Mouse (Mus musculus) layer of hippocampus, postnatal 36 days (tissue): Measurements from ENCODE around the gene Prmt9. TPM values are rescaled to one million over a fixed set of nuclear protein-coding genes. Genes with fewer than 3 reads are reported as not detected.

Experiments
- DNase-seq, 2 experiments: peaks; one replicate each; pipeline ENCODE4 v3.0.0; 2022
- total RNA-seq, 2 experiments: library from RNA; stranded (reverse); gene quantifications; 2 replicates each; pipeline ENCODE4 v1.2.3; 2021

Prmt9 gene
- 10 to 100 TPM; 19.3 to 19.9 TPM for total RNA-seq

DNA sequence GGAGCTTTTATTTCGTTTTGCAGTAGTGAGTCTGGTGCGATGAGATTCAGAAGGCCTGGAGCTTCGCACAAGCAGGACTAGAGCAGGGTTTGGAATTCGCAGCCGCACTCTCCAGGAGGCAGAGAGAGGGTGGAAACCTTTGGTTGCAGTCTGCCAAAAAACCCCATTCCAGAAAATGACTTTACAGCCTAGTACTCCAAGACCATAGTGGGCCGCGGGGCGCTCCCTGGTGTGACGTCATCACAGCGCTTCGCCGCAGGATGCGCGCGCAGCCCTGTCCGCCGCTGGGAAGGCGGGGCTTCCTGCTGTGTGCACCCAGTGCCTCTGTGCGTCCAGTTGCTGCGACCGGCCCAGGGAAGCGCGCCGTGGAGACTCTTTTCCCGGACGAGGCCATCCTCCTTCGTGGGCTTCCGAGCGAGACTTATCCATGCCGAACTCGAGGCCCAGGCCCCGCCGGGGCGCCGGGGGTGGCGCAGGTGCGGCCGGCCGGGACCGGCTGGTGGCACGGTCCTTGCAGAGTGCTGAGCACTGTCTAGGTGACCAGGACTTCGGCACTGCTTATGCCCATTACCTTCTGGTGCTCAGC, at the start of gene Prmt9:
Gene Prmt9, plus strand, starts transcription at position 277 of the 586 bp plus-strand sequence.
- peak; percentile 91 for DNase-seq

DNA sequence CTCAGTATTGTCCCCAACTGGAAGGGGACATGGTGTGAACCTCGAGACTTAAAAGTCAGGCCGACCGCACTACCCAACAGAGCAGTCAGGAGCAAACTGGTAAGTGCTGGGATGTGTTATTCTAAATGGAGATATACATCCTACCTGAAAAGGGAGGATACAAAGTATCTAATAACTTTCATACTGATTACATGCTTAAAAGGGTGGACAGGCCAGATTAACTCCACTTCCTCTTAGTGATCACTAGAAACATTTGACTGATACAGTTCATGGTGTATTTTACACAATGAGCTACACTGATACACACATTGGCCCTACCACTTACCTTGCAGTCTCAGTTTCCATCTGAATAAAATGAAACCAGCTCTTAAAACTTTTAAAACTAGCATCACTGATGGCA, 48.9 kb upstream of the Prmt9 start:
- DNase-seq: no peak

DNA sequence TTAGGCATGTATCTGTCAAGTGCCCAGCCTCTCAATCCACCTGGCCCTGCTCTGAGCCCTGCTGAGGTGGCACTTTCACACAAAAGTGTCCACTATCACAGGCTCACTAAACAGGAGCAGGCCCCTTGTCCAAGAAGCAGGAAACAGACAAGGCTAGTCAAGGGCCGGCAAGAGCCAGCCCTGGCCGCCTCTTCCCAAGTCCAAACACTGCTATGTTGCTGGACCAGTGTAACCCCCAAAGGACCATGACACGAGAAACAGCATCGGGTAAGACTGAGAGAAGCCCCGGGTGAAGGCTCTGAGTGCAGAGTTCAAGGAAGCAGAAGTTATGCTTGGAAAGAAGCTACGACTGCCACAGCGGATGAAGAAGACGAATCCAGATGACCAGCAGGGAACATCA, 48.1 kb upstream of the Prmt9 start:
- DNase-seq: no peak

DNA sequence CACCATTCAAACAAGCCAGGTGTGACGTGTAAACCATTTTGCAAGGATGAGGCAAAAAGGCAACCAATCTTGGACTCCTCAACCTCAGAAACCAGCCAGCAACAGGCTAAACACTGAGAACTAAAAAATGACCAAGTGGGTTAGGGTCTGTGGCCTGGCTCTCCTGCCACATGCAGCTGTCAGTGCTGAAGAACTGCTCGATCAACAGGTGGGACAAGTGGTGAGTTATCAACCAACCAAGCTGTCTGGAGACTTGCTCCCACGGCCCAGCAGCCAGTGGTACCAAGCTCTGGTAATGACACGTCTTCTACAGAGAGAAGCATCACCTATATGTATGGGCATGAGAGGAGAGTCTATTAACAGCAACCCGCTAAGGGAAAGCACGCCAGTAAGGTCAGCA, 46.6 kb upstream of the Prmt9 start:
- DNase-seq: no peak

GRCm38 (mm10) chr8:77506539-77506938, 42.7 kb upstream of the Prmt9 start:
- no peak for DNase-seq

GRCm38 (mm10) chr8:77507510-77508035, 41.6 kb upstream of the Prmt9 start:
- no peak for DNase-seq

DNA sequence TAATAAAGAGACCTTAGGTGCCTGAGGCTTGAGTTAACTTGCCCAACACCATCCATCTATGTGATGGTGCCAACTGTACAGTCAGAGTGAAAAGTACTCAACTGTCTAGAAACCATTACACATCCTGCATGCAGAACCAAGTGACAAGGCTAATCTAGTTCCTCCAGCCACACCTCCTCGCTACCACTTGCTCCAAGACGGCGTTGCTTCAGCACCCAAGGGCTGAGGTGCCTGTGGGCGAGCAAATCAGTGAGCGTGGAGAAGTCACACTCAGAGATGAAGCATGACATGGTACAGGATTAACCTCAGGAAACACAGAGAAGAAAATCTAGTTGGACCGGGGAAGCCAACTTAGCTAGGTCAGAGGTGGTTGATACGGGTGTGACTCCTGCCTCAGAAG, 40.2 kb upstream of the Prmt9 start:
- DNase-seq: no peak

- DNase-seq: no peak
Measured at GRCm38 (mm10) chr8:77510426-77510825, 38.8 kb upstream of the Prmt9 start.

- no peak for DNase-seq
Measured at GRCm38 (mm10) chr8:77511750-77512493, 37.3 kb upstream of the Prmt9 start.

- DNase-seq: no peak
Measured at GRCm38 (mm10) chr8:77515201-77515600, 34.0 kb upstream of the Prmt9 start.

DNA sequence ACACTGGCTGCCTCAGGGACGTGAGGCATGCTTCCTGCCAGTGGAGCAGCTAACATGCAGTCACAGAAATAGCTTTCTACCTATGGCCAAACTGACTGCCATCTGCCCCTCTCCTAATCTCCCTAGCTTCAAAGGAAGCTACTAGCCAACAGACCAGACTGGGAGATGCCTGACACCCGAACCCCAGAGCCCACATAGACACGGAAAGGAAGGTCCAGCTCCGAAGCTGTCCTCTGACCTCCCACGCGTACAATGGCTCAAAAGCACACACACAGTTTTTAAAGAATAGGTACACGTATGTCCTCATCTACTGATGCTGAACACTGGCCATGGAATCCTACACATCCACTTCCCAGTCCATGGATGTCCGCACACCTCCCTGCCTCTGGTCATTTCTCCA, 33.4 kb upstream of the Prmt9 start:
- no peak for DNase-seq

DNA sequence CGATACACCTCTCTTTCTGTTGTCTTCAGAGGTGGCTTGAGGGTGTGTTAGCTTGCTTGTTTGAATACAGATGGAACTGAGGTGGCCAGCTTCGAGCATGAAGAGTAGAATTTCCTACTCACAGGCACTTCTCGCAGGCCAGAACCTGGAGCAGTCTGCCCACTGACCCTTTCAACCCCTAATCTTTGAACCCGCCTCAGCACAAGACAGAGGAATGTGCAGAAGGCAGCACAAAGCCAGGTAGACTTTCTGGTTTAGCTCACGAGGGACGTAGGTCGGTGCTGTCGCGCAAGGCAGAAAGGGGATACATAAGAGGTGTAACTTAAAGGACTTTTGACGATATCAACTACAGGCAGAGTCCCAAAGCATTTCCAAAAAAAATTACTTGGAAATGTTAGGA, 32.4 kb upstream of the Prmt9 start:
- DNase-seq: no peak

GRCm38 (mm10) chr8:77517301-77518200, 31.6 kb upstream of the Prmt9 start, which contains the start of gene Arhgap10:
TSS of gene Arhgap10 (minus strand) at chr8:77517953.
- DNase-seq: peak; percentile 37 to 44

DNA sequence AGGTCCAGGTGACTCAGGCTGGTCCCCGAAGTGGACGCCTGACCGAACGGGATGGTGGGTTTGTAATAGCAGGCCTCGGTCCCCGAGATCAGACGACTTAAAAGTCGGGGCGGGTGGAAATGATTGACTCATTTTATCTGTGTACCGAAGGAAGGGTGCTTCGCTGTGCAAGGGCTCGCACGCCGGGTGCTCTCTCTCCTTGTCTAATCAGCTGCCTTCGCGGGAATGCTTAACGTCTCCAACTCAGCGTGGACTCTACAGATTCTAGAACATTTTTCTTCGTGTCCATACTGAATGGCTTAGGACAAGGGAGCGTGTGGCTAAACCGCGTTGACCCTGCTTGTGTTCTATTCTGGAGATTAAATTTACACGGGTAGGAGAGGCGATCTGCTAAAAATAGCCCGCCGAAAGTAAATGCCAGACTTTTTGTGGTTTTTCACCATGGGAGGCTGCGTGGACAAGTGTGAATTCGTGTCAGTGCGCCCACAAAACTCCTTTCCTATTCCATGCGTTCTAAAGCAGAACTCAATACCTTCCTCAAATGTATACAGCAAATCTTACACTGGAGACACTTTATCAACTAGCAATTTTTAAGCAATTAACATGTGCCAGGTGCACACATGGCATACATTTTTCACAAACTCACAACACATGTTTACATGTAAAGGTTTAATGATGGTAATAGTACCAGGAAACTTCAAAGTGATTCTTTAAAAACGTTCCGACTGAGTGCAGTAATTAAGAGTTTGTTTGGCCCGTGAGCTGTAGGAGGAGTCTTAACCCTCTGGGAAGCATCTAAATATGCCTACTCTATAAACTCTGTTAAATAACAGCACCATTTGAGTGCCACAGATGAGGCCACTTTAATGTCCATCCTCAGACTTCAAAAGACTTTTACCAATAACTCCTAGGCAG, 30.7 kb upstream of the Prmt9 start:
- DNase-seq: no peak

GRCm38 (mm10) chr8:77520601-77521000, 28.6 kb upstream of the Prmt9 start:
- DNase-seq: no peak

DNA sequence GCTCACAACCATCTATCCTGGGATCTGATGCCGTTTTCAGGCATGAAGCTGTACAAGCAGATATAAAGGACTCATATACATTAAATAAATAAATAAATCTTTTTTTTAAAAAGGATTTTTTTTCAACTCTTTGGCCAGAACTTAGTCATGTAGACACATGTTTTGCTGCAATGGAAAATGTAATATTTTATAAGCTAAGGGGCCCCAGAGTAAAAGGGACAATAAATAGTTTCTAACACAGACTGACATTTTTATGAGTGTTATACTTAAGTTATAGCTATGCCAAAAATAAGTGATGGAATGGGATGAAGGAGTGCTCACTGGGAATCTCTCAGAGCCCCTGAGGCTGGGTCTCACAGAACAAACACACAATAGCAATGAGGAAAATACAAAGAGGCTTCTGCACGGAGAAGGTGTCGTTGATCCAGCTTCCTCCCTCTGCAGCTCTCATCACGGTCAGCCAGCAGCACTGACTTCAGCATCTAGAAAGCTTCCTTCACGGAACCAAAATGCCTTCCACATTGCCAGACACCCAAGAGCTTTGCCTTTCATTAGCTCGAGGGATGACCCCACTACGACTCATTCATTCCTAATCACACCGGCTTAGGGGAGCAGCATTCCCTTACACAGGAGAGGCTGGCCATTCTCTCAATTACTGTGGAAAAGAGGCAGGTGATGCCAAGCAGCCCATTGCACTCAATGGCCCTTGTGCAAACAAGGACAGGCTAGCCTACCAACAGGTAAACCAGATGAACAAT, 28.0 kb upstream of the Prmt9 start:
- no peak for DNase-seq

GRCm38 (mm10) chr8:77522984-77523383, 26.2 kb upstream of the Prmt9 start:
- DNase-seq: no peak

DNA sequence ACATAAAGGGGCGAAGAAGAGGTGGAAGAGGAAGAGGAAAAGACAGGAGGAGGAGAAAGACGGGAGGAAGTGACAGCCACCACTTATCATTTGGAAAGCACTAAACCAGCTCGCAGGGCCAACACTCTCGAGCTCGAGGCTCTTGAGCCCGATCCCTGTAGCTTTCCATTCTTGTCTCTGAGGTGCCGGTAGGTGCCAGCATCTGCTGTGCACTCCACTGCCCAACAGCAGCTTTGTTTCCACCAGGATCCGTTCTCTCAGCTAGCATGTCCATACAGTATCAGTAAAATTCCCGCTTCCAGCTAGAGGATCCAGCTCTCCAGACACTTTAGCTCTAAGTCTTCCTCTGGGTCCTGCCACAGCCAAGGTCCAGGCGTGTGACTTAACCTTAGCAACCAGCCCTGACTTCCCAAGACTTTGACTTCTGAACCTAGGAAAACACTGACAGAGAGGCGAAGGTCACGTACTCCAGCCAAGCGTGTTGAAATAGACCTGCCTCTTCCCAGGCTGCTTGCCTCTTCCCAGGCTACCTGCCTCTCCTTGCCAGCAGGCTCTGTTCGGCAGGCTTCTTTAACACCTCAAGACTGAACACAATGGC, 25.1 kb upstream of the Prmt9 start:
- DNase-seq: no peak

GRCm38 (mm10) chr8:77524906-77525305, 24.3 kb upstream of the Prmt9 start:
- no peak for DNase-seq

DNA sequence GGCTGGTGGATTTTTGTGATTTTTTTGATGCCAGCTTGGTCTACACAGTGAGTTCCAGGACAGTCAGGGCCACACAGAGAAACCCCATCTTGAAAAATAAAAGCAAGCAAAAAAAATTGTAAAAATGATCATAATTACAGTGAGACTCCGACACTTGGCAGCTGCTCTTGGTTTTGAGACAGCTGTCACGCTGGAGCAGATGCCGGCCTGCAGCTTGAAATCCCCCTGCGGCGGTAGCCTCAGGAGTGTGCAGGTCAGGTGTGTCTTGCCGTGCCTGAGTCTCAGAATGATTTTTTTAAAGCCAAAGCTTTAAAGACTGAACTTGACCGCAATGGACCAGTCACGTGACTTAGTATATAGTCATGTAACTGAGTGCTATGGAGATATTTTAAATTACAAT, 23.1 kb upstream of the Prmt9 start:
- DNase-seq: no peak
